Mouse (Mus musculus): ENCODE results near the gene Gal3st2. TPM values are rescaled to one million over a fixed set of nuclear protein-coding genes. Genes with fewer than 3 reads are reported as not detected.
"Not testable (repeated sequence)": the region's sequence is repeated elsewhere in the genome, so short reads cannot be mapped to it uniquely, and the experiment has no call there.

The Gal3st2 gene
- not detected in 2 replicates for polyA plus RNA-seq (2011; ENCODE audit: insufficient read length, low read depth, missing spikeins)

DNA sequence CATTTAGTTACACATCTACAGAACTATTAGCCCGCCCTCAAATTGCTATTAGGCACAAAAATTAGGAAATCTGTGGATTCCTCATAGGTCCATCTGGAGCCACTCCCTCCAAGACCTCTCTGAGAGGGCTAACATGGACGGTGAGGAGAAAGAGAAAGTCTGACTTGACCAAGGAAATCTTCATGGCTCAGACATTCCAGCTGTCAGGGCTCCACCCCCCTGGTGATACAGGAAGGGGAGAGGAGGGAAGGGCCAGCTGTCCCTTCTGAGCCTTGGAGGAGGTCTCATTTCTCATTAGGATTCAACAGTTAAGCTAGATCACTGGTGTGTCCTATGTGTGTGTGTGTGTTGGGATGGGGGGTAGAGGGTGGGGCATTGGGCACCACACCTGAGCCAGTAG lies at the start of gene Gal3st2:
TSS of gene Gal3st2 (plus strand) at position 259 of the 400 bp plus-strand sequence.
- H3K4me3 ChIP-seq (ENCODE audit: insufficient read depth, low read length); H3K27ac ChIP-seq (ENCODE audit: insufficient read depth, low read length); H3K4me1 ChIP-seq (ENCODE audit: control insufficient read depth, insufficient read depth, low read length): not testable (repeated sequence)

- H3K27ac ChIP-seq (ENCODE audit: insufficient read depth, low read length): no peak overlapping the region
- no peak overlapping the region for H3K4me3 ChIP-seq (ENCODE audit: insufficient read depth, low read length)
- H3K4me1 ChIP-seq (ENCODE audit: control insufficient read depth, insufficient read depth, low read length): no peaks in the 10 kb centered on the region
- TF ChIP-seq POLR2A (IDR thresholded peaks at IDR 0.05; ENCODE audit: low read depth, low read length): no peak
- TF ChIP-seq CTCF (IDR thresholded peaks at IDR 0.05; ENCODE audit: borderline replicate concordance, insufficient read depth, low read length): no peak
Observed at GRCm38 (mm10) chr1:93811495-93812039, 49.5 kb upstream of the Gal3st2 start.

- H3K4me3 ChIP-seq (ENCODE audit: insufficient read depth, low read length): no peak overlapping the region
- no peak overlapping the region for H3K27ac ChIP-seq (ENCODE audit: insufficient read depth, low read length)
- no peak for TF ChIP-seq POLR2A (IDR thresholded peaks at IDR 0.05; ENCODE audit: low read depth, low read length)
- no peak for TF ChIP-seq CTCF (IDR thresholded peaks at IDR 0.05; ENCODE audit: borderline replicate concordance, insufficient read depth, low read length)
- H3K4me1 ChIP-seq (ENCODE audit: control insufficient read depth, insufficient read depth, low read length): no peaks in the 10 kb centered on the region
Observed at GRCm38 (mm10) chr1:93817823-93818532, 43.1 kb upstream of the Gal3st2 start.

DNA sequence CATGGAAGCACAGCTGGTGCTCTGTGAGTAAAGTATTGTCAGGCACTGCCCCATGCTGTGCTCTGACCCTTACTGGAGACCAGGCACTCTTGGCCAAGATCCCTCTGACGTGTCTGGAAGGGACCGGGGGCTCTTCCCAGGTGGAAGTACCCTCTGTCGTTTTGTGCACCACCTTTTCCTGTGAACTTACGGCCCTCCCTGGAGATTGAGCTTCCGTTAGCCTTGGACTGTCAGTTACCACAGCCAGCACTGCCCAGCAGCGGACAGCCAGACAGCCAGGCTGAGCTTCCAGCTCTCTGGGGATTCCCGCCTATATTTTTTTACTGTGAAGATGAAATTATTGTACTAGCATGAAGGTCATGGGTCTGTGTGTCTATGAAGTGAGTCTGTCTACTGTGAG lies 42.4 kb upstream of the Gal3st2 start:
- Histone ChIP-seq H3K4me3 (ENCODE audit: insufficient read depth, low read length) (no peak overlapping the region), H3K27ac (ENCODE audit: insufficient read depth, low read length) (no peak overlapping the region), H3K4me1 (ENCODE audit: control insufficient read depth, insufficient read depth, low read length) (no peaks in the 10 kb centered on the region)
- TF ChIP-seq CTCF (IDR thresholded peaks at IDR 0.05; ENCODE audit: borderline replicate concordance, insufficient read depth, low read length) (no peak), POLR2A (IDR thresholded peaks at IDR 0.05; ENCODE audit: low read depth, low read length) (no peak)

DNA sequence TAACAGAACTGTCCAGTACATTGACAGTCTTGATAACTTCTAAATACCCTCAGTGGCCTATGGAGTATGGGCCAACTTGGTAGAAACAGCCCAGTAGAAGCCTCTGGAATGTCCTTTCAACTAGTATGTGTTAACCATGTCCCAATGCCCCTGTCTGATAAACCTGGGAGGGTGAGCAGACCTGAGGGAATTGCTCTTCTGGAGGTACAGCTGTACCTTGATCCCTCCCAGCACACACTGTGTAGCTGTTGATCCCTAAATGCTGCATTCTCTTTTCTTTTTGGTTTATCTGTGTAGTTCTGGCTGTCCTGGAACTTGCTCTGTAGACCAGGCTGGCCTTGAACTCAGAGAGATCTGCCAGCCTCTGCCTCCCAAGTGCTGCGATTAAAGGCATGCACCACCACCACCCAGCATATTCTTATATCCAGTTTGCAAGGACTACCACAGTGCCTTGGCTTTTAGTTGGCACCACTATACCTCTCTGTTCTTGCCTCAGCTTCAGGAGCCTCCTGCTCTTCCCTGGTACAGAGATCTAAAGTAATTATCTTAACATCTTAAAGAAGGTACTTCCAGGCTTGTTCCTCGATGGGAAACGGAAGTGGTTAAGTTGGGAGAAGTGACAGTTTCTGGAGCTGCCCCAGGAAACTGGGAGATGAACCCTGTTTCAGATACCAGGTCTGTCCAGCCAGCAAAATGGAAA lies 37.2 kb upstream of the Gal3st2 start:
- TF ChIP-seq CTCF (IDR thresholded peaks at IDR 0.05; ENCODE audit: borderline replicate concordance, insufficient read depth, low read length) (no peak), POLR2A (IDR thresholded peaks at IDR 0.05; ENCODE audit: low read depth, low read length) (no peak)
- Histone ChIP-seq H3K4me1 (ENCODE audit: control insufficient read depth, insufficient read depth, low read length) (no peaks in the 10 kb centered on the region), H3K4me3 (ENCODE audit: insufficient read depth, low read length) (no peak overlapping the region), H3K27ac (ENCODE audit: insufficient read depth, low read length) (0 out of 2 replicates have a peak overlapping the region, but pooled peaks have one; percentile 12)

DNA sequence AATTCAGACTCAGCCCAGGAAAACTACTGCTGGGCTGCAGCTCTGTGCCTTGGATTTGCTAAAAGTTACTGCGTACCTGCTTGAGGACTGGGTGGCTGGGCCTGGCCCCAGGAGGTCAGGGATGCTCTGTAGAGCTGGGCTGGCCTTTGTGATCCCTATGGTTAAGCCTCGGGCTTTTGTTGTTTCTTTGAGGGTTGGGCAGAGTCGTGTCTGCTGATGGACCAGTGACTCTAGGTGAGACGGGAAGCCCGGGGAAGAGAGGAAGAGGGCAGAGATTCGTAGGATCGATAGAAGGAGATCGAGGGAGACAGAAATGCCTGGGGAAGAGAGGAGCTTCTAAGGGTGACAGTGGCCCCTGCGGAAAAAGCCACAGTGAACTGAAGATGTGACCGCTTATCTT lies 36.5 kb upstream of the Gal3st2 start, which contains the start of gene D2hgdh:
TSS of gene D2hgdh (plus strand) at position 301 of the 400 bp plus-strand sequence.
- no peaks in the 10 kb centered on the region for H3K4me1 ChIP-seq (ENCODE audit: control insufficient read depth, insufficient read depth, low read length)
- peak within 1 kb of the TSS; percentile 81 for H3K27ac ChIP-seq (ENCODE audit: insufficient read depth, low read length)
- no peak for TF ChIP-seq CTCF (IDR thresholded peaks at IDR 0.05; ENCODE audit: borderline replicate concordance, insufficient read depth, low read length)
- peak within 1 kb of the TSS; percentile 44 for H3K4me3 ChIP-seq (ENCODE audit: insufficient read depth, low read length)

- Histone ChIP-seq H3K4me3 (ENCODE audit: insufficient read depth, low read length) (peak overlapping the region; percentile 44), H3K4me1 (ENCODE audit: control insufficient read depth, insufficient read depth, low read length) (no peaks in the 10 kb centered on the region), H3K27ac (ENCODE audit: insufficient read depth, low read length) (peak overlapping the region; percentile 81)
- peak; percentile 95 for TF ChIP-seq POLR2A (IDR thresholded peaks at IDR 0.05; ENCODE audit: low read depth, low read length)
- TF ChIP-seq CTCF (IDR thresholded peaks at IDR 0.05; ENCODE audit: borderline replicate concordance, insufficient read depth, low read length): no peak
Observed at GRCm38 (mm10) chr1:93825105-93825674, 35.9 kb upstream of the Gal3st2 start.

- TF ChIP-seq CTCF (IDR thresholded peaks at IDR 0.05; ENCODE audit: borderline replicate concordance, insufficient read depth, low read length) (no peak), POLR2A (IDR thresholded peaks at IDR 0.05; ENCODE audit: low read depth, low read length) (no peak; the same call in 1 of the 2 replicates)
- H3K4me1 ChIP-seq (ENCODE audit: control insufficient read depth, insufficient read depth, low read length): no peaks in the 10 kb centered on the region
- peak overlapping the region; percentile 44 for H3K4me3 ChIP-seq (ENCODE audit: insufficient read depth, low read length)
- 0 out of 2 replicates have a peak overlapping the region, but pooled peaks have one; percentile 1 for H3K27ac ChIP-seq (ENCODE audit: insufficient read depth, low read length)
Observed at GRCm38 (mm10) chr1:93825771-93826539, 35.2 kb upstream of the Gal3st2 start.

- H3K4me1 ChIP-seq (ENCODE audit: control insufficient read depth, insufficient read depth, low read length): no peaks in the 10 kb centered on the region
- H3K4me3 ChIP-seq (ENCODE audit: insufficient read depth, low read length): no peak overlapping the region
- TF ChIP-seq POLR2A (IDR thresholded peaks at IDR 0.05; ENCODE audit: low read depth, low read length): no peak; the same call in 1 of the 2 replicates
- TF ChIP-seq CTCF (IDR thresholded peaks at IDR 0.05; ENCODE audit: borderline replicate concordance, insufficient read depth, low read length): no peak
- no peak overlapping the region for H3K27ac ChIP-seq (ENCODE audit: insufficient read depth, low read length)
Observed at GRCm38 (mm10) chr1:93826540-93826835, 34.6 kb upstream of the Gal3st2 start.

GRCm38 (mm10) chr1:93832754-93833360 lies 28.2 kb upstream of the Gal3st2 start:
- H3K4me3 ChIP-seq (ENCODE audit: insufficient read depth, low read length); H3K4me1 ChIP-seq (ENCODE audit: control insufficient read depth, insufficient read depth, low read length); H3K27ac ChIP-seq (ENCODE audit: insufficient read depth, low read length): not testable (repeated sequence)

All from embryonic fibroblast, embryonic 13.5 days (primary cell).